Mouse (Mus musculus) heart, postnatal 25 days (tissue): Measurements from ENCODE around the gene Lrrc10. TPM values are rescaled to one million over a fixed set of nuclear protein-coding genes. Genes with fewer than 3 reads are reported as not detected.

Experiments
- total RNA-seq, 2 experiments: library from RNA; stranded (reverse); gene quantifications; 2 replicates each; pipeline ENCODE4 v1.2.3; 2021

Lrrc10 gene
- total RNA-seq, 2 experiments from 2014 or later: 175 to 176 TPM

Other genes with a start within 250 kb of the Lrrc10 start
- 1 to 10 TPM in 1 of 2 experiments, under 1 TPM in 1; 0.81 to 1.1 TPM for gene Myrfl, start 148.4 kb upstream of the Lrrc10 start, total RNA-seq
- 10 to 100 TPM; 85.5 to 87.9 TPM for gene Rab3ip, start 94.6 kb upstream of the Lrrc10 start, total RNA-seq
- not detected for gene Gm10271, start 72.7 kb upstream of the Lrrc10 start, total RNA-seq
- 1 to 10 TPM; 3.2 to 3.4 TPM for gene Best3, start 59.0 kb upstream of the Lrrc10 start, total RNA-seq
- 100 to 1,000 TPM; 129 to 137 TPM for gene Cct2, start 18.5 kb downstream of the Lrrc10 start, total RNA-seq
- 10 to 100 TPM; 16.3 to 17.1 TPM for gene Frs2, start 103.2 kb downstream of the Lrrc10 start, total RNA-seq
- gene Yeats4, start 179.2 kb downstream of the Lrrc10 start, total RNA-seq: 10 to 100 TPM; 26.5 to 26.8 TPM
- gene 9530003J23Rik, start 193.4 kb downstream of the Lrrc10 start, total RNA-seq: not detected
- 100 to 1,000 TPM; 118 to 132 TPM for gene Lyz2, start 237.0 kb downstream of the Lrrc10 start, total RNA-seq
- 10 to 100 TPM; 10.8 to 14.0 TPM for gene Lyz1, start 247.5 kb downstream of the Lrrc10 start, total RNA-seq